Mouse (Mus musculus) brain, embryonic 14.5 days (tissue): ENCODE measurements around the gene S100a5.

ENCODE experiments used
- CTCF ChIP-seq: fragments of 200-500 bp; IDR thresholded peaks from 2 replicates; pipeline ENCODE4 v1.5.1; 2012; ENCODE audit warnings: inconsistent platforms, mild to moderate bottlenecking, moderate library complexity, borderline replicate concordance; ENCODE audit not compliant: insufficient read depth, insufficient read length; ENCODE audit errors: extremely low read depth
- POLR2A ChIP-seq: fragments of 200-500 bp; IDR thresholded peaks from 2 replicates; pipeline ENCODE4 v1.6.1; 2012; ENCODE audit warnings: mild to moderate bottlenecking, inconsistent platforms, borderline replicate concordance; ENCODE audit not compliant: poor library complexity, insufficient read depth, insufficient read length, severe bottlenecking; ENCODE audit errors: extremely low read depth

DNA sequence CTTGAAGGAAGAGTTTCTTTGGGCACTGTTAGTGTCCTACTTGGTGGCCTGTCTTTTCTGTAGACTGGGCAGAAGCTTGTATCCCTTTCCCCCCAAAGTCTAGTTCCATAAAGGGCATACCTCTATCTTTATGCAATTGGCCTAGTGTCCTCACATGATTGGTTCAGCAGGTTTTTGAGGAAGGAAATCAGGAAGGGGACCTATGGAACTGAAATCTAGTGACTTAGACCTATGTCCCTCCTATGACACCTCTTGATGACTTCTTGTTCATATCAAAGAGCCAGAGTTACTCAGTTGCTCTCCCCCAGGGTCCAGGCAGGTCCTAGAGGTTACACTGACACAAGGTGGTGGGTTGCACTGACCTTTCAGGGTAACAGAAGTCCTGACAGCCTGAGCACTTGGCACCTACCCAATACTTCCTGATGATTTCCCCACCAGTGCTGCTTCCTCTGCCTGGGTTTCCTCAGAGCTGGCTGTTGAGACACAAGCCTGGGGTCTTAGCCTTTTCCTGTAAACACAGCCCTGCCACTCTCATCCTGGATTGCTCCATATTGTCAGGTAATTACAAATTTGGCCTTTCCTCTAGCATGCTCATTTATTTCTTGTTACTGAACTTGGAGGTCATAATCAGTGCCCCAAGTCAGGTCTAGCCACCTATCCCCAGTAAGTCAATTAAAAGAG, 51.2 kb downstream of the S100a5 start:
- TF ChIP-seq CTCF (no peak), POLR2A (no peak)
